Mouse (Mus musculus): Measurements from ENCODE around the gene Gm14419.
"Not testable (repeated sequence)": the region's sequence is repeated elsewhere in the genome, so short reads cannot be mapped to it uniquely, and the experiment has no call there.

Gene Gm14419

GRCm38 (mm10) chr2:177000656-177001055, at the start of gene Gm14419:
Gene Gm14419 (plus strand): TSS chr2:177000956.
- DNase-seq, result not testable (repeated sequence)

All from retina, postnatal 1 day (tissue).